Mouse (Mus musculus): ENCODE results near the gene Rtl1. TPM values are rescaled to one million over a fixed set of nuclear protein-coding genes. Genes with fewer than 3 reads are reported as not detected.

Gene Rtl1
- under 1 TPM; 0.21 to 0.26 TPM for total RNA-seq (2021)
- long read RNA-seq, experiment 1, partial matches to known transcripts, result 0 of 1 reads
- long read RNA-seq, experiment 1, other reads (novel, unspliced or antisense), result 1 of 1 reads
- long read RNA-seq, experiment 2, result 0 reads

- DNase-seq (ENCODE audit: low spot score in 2 of 2), result no peak
These were observed at the start of gene Rtl1 for GRCm38 (mm10) chr12:109600230-109600629. Rtl1 (minus strand) TSS chr12:109600330.

GRCm38 (mm10) chr12:109640560-109641167 is 40.5 kb upstream of the Rtl1 start:
- no peak for DNase-seq (ENCODE audit: low spot score in 2 of 2)

- DNase-seq (ENCODE audit: low spot score in 2 of 2), result no peak
These were observed 31.9 kb upstream of the Rtl1 start for GRCm38 (mm10) chr12:109632035-109632434.

GRCm38 (mm10) chr12:109628887-109629286 is 28.8 kb upstream of the Rtl1 start:
- no peak for DNase-seq (ENCODE audit: low spot score in 2 of 2)

- no peak for DNase-seq (ENCODE audit: low spot score in 2 of 2)
These were observed 26.8 kb upstream of the Rtl1 start for GRCm38 (mm10) chr12:109626910-109627309.

GRCm38 (mm10) chr12:109620196-109620595 is 20.1 kb upstream of the Rtl1 start:
- DNase-seq (ENCODE audit: low spot score in 2 of 2), result no peak

- no peak for DNase-seq (ENCODE audit: low spot score in 2 of 2)
These were observed 17.9 kb upstream of the Rtl1 start for GRCm38 (mm10) chr12:109617993-109618392.

GRCm38 (mm10) chr12:109617126-109617525 is 17.0 kb upstream of the Rtl1 start:
- DNase-seq (ENCODE audit: low spot score in 2 of 2), result no peak

- no peak for DNase-seq (ENCODE audit: low spot score in 2 of 2)
These were observed 15.2 kb upstream of the Rtl1 start for GRCm38 (mm10) chr12:109615371-109615770.

- DNase-seq (ENCODE audit: low spot score in 2 of 2), result no peak
These were observed 14.3 kb upstream of the Rtl1 start for GRCm38 (mm10) chr12:109614416-109614815.

- DNase-seq (ENCODE audit: low spot score in 2 of 2), result no peak
These were observed 12.6 kb upstream of the Rtl1 start for GRCm38 (mm10) chr12:109612392-109613385.

- no peak for DNase-seq (ENCODE audit: low spot score in 2 of 2)
These were observed 8.7 kb upstream of the Rtl1 start for GRCm38 (mm10) chr12:109608576-109609440.

- no peak for DNase-seq (ENCODE audit: low spot score in 2 of 2)
These were observed 7.8 kb upstream of the Rtl1 start for GRCm38 (mm10) chr12:109607953-109608352.

GRCm38 (mm10) chr12:109607191-109607590 is 7.1 kb upstream of the Rtl1 start:
- no peak for DNase-seq (ENCODE audit: low spot score in 2 of 2)

GRCm38 (mm10) chr12:109604982-109605721 is 5.0 kb upstream of the Rtl1 start:
- no peak for DNase-seq (ENCODE audit: low spot score in 2 of 2)

GRCm38 (mm10) chr12:109598551-109599250 is 1.4 kb downstream of the Rtl1 start:
- no peak for DNase-seq (ENCODE audit: low spot score in 2 of 2)

GRCm38 (mm10) chr12:109596726-109597125 is 3.4 kb downstream of the Rtl1 start:
- no peak for DNase-seq (ENCODE audit: low spot score in 2 of 2)

GRCm38 (mm10) chr12:109596232-109596631 is 3.9 kb downstream of the Rtl1 start:
- DNase-seq (ENCODE audit: low spot score in 2 of 2), result no peak

- no peak for DNase-seq (ENCODE audit: low spot score in 2 of 2)
These were observed 4.4 kb downstream of the Rtl1 start for GRCm38 (mm10) chr12:109595753-109596152.

- DNase-seq (ENCODE audit: low spot score in 2 of 2), result no peak
These were observed 5.2 kb downstream of the Rtl1 start for GRCm38 (mm10) chr12:109594961-109595360.

Data from left cerebral cortex, adult 18-20 months (tissue).